Mouse (Mus musculus) midbrain, embryonic 14.5 days (tissue): ENCODE measurements around the gene Bcl2l14. TPM values are rescaled to one million over a fixed set of nuclear protein-coding genes. Genes with fewer than 3 reads are reported as not detected.

Experiments
- ATAC-seq: fragments of 200-750 bp; cut with Nextera tagmentation; 2 replicates; pipeline ENCODE4 v1.8.0; 2017; ENCODE audit warnings: moderate number of reproducible peaks, moderate library complexity; ENCODE audit not compliant: low FRiP score, low TSS enrichment
- DNase-seq: peaks from one replicate; pipeline ENCODE4 v3.0.0-alpha.2; 2015
- H3K27ac ChIP-seq: fragments of 300-500 bp; sonication (generic); replicated peaks from 2 replicates; pipeline ENCODE4 v1.5.1; 2014; ENCODE audit warnings: mild to moderate bottlenecking, low read depth, low read length, moderate library complexity
- H3K27me3 ChIP-seq: fragments of 300-500 bp; sonication (generic); 2 replicates; pipeline ENCODE4 v1.6.1; 2014; ENCODE audit warnings: low read length, control low read depth, mixed read lengths; ENCODE audit not compliant: control insufficient read depth, insufficient read depth
- H3K36me3 ChIP-seq: fragments of 300-500 bp; sonication (generic); 2 replicates; pipeline ENCODE4 v1.6.1; 2014; ENCODE audit warnings: low read length, control low read depth; ENCODE audit not compliant: control insufficient read depth, insufficient read depth
- H3K4me1 ChIP-seq: fragments of 300-500 bp; sonication (generic); 2 replicates; pipeline ENCODE4 v1.6.1; 2014; ENCODE audit warnings: mild to moderate bottlenecking, antibody characterized with exemption, low read length, control low read depth; ENCODE audit not compliant: control insufficient read depth, insufficient read depth
- H3K4me2 ChIP-seq: fragments of 300-500 bp; sonication (generic); 2 replicates; pipeline ENCODE4 v1.6.1; 2014; ENCODE audit warnings: mild to moderate bottlenecking, low read length, moderate library complexity
- H3K4me3 ChIP-seq: fragments of 300-500 bp; sonication (generic); replicated peaks from 2 replicates; pipeline ENCODE4 v1.5.1; 2014; ENCODE audit warnings: low read depth, low read length
- H3K9ac ChIP-seq: fragments of 300-500 bp; sonication (generic); replicated peaks from 2 replicates; pipeline ENCODE4 v1.6.1; 2014; ENCODE audit warnings: mild to moderate bottlenecking, low read length, moderate library complexity
- H3K9me3 ChIP-seq: fragments of 300-500 bp; sonication (generic); 2 replicates; pipeline ENCODE4 v1.6.1; 2016; ENCODE audit warnings: low read length, control low read depth, mixed read lengths; ENCODE audit not compliant: control insufficient read depth
- WGBS: fragments of 180-500 bp; shearing (Covaris S2); extraction: QIAGEN DNeasy Blood & Tissue Kit; methylation state at CpG from one replicate; pipeline ENCODE4 v1.1.7; 2014; 5-methylcytosine and 5-hydroxymethylcytosine counted together
- polyA plus RNA-seq: library from polyadenylated mRNA; unstranded; fragments of >200 nt; fragmentation: Nextera tagmentation; extraction: Ambion mirVana; gene quantifications from 2 replicates; pipeline ENCODE4 v1.2.1, GENCODE M21; 2014

The Bcl2l14 gene
- polyA plus RNA-seq, 1 experiment from 2014 or later = not detected

DNA sequence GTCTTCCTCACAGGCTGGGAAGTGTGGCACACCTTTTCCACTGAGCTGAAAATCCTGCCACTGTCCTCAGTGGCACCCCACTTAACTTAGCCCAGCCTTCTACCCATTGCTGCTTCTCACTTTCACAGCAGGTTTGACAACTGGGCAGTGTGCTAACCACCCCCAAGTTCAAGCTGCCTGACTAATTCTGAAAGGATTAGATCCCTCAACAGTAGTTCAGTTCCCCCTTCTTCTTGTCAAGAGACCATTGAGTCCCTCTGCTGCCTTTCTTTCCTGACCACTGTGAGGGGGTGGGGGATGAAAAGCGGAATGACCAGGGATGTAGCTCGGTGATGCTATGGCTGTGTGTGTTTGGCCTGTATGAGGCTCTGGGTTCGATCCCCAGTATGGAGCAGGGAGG lies 37.2 kb downstream of the Bcl2l14 start:
- WGBS = 84% methylated on average over 3 of the region's 3 CpGs
- H3K4me2 ChIP-seq = no peak overlapping the region
- DNase-seq = no peak
- no peaks in the 10 kb centered on the region for H3K27me3 ChIP-seq
- no peak overlapping the region for H3K4me3 ChIP-seq
- H3K9me3 ChIP-seq = no peaks in the 10 kb centered on the region
- no peak overlapping the region for H3K27ac ChIP-seq
- no peak overlapping the region for H3K9ac ChIP-seq
- H3K36me3 ChIP-seq = no peaks in the 10 kb centered on the region
- ATAC-seq = no peak
- no peaks in the 10 kb centered on the region for H3K4me1 ChIP-seq

GRCm38 (mm10) chr6:134434044-134434443 lies 37.9 kb downstream of the Bcl2l14 start:
- 71% methylated on average over 6 of the region's 6 CpGs for WGBS
- no peaks in the 10 kb centered on the region for H3K9me3 ChIP-seq
- no peak overlapping the region for H3K4me2 ChIP-seq
- H3K27me3 ChIP-seq = no peaks in the 10 kb centered on the region
- no peaks in the 10 kb centered on the region for H3K36me3 ChIP-seq
- no peak overlapping the region for H3K9ac ChIP-seq
- peaks cover 3% of the 10 kb centered on the region; the same call in 1 of the 2 replicates for H3K4me1 ChIP-seq
- no peak overlapping the region for H3K27ac ChIP-seq
- ATAC-seq (no peak), DNase-seq (no peak)
- H3K4me3 ChIP-seq = no peak overlapping the region

GRCm38 (mm10) chr6:134434866-134435390 lies 38.8 kb downstream of the Bcl2l14 start:
- H3K4me3 ChIP-seq = no peak overlapping the region
- H3K9ac ChIP-seq = no peak overlapping the region
- peaks cover 11% of the 10 kb centered on the region; the same call in 1 of the 2 replicates for H3K4me1 ChIP-seq
- ATAC-seq = no peak
- 85% methylated on average over 9 of the region's 9 CpGs for WGBS
- DNase-seq = no peak
- no peaks in the 10 kb centered on the region for H3K36me3 ChIP-seq
- no peaks in the 10 kb centered on the region for H3K27me3 ChIP-seq
- H3K9me3 ChIP-seq = no peaks in the 10 kb centered on the region
- H3K4me2 ChIP-seq = no peak overlapping the region
- no peak overlapping the region for H3K27ac ChIP-seq

DNA sequence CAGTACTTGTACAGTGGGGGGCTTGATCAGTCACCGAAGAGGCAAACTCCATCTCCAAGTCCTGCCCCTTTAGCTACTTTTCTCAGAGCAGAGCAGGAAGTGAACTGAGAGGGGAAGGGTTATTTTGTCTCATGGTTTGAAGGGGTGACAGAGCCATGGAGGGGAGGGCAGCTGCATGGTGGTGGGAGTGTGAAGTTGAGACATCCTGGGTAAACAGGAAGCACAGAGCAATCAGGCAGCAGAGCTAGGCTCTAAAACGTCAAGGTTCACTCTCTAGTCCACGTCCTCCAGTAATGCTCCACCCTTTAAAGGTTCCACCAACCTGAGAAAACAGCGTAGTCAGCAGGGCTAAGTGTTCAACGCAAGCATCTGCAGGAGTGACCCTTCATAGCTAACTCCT lies 40.8 kb downstream of the Bcl2l14 start:
- 84% methylated on average over 5 of the region's 5 CpGs for WGBS
- Histone ChIP-seq H3K27ac (no peak overlapping the region), H3K9me3 (no peaks in the 10 kb centered on the region), H3K9ac (no peak overlapping the region), H3K4me1 (peaks cover 12% of the 10 kb centered on the region; the same call in 1 of the 2 replicates), H3K4me3 (no peak overlapping the region), H3K4me2 (no peak overlapping the region), H3K36me3 (no peaks in the 10 kb centered on the region), H3K27me3 (no peaks in the 10 kb centered on the region)
- no peak for DNase-seq
- ATAC-seq = no peak

DNA sequence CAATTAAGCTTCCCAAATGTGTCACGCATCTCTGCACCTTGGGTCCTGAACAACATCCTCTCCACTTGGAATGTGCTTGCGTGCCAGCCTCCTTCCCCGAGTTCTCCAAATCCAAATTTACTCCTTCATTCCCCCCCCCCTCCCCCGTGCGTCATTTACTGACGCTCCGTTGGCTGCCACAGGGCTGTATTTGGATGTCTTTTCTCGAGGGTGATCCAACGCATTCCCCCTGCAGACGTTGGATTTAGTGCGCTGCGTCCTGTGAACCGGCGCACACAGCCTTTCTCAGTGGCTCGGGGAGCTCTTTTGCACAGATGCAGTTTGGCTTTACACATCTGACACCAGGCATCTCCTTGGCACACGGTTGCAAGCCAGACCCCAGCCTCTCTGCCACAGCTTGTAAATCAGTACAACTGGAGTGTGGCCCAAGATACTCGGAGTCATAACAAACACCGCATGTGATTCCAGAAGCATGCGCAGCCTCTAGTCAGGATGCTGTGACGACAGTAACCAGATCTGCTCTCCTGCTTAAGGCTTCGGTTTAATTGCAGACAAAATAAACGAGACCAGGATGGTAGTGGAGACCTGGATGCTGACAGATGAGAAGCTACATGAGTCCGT lies 43.4 kb downstream of the Bcl2l14 start:
- DNase-seq (peak; percentile 65), ATAC-seq (peak; percentile 49)
- H3K27ac ChIP-seq = peak overlapping the region; percentile 64
- no peaks in the 10 kb centered on the region for H3K9me3 ChIP-seq
- H3K9ac ChIP-seq = peak overlapping the region; percentile 43
- H3K27me3 ChIP-seq = no peaks in the 10 kb centered on the region
- peaks cover 12% of the 10 kb centered on the region; the same call in 1 of the 2 replicates for H3K4me1 ChIP-seq
- 13% methylated on average over 23 of the region's 23 CpGs for WGBS
- no peaks in the 10 kb centered on the region for H3K36me3 ChIP-seq
- H3K4me2 ChIP-seq = peak overlapping the region; percentile 60
- H3K4me3 ChIP-seq = peak overlapping the region; percentile 29

DNA sequence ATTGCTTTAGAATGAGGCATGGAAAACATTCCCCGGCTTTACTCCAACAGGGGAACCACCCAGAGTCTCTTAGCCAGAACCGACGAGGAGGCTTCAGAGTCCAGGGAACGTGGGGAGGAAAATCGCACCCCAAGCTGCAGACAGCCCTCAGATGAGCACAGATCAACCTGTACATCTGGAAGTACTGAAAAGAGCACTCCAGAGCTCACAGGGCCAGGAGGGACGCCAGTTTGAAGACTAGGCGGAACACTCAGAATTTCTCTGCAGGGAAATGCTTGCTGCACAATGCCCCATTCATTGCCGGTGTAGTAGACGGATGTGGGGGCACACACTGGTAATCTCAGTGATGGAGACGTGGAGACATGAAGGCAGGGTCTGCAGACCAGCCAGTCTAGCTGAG lies 43.9 kb downstream of the Bcl2l14 start:
- no peaks in the 10 kb centered on the region for H3K9me3 ChIP-seq
- no peaks in the 10 kb centered on the region for H3K27me3 ChIP-seq
- peak; percentile 24 for DNase-seq
- 0 out of 2 replicates have a peak, but pooled peaks have one; percentile 8 for ATAC-seq
- H3K4me2 ChIP-seq = peak overlapping the region; percentile 60
- H3K27ac ChIP-seq = peak overlapping the region; percentile 64
- WGBS = 26% methylated on average over 10 of the region's 10 CpGs
- peaks cover 12% of the 10 kb centered on the region; the same call in 1 of the 2 replicates for H3K4me1 ChIP-seq
- H3K36me3 ChIP-seq = peaks cover 3% of the 10 kb centered on the region; the same call in 1 of the 2 replicates
- H3K9ac ChIP-seq = peak overlapping the region; percentile 43; the same call in 1 of the 2 replicates
- peak overlapping the region; percentile 29; the same call in 1 of the 2 replicates for H3K4me3 ChIP-seq

DNA sequence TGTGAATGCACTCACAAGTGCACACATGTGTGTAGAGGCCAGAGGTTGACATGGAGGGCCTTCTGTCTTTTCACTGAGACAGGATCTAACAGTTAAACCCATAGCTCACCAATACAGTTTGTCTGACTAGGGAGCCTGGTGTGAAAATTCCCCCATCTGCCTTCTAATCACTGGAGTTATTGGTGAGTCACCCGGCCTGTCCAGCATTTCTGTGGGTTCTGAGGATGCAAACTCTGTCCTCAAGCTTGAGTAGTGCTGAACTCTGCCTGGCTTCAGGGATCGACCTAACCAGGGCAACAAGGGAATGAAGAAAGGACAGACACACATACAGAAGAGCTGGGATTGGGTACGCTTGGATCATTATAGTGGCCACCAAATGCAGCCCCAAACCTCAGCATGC lies 45.6 kb downstream of the Bcl2l14 start:
- 96% methylated on average over 3 of the region's 3 CpGs for WGBS
- no peak overlapping the region for H3K4me2 ChIP-seq
- H3K4me1 ChIP-seq = peaks cover 12% of the 10 kb centered on the region; the same call in 1 of the 2 replicates
- H3K9me3 ChIP-seq = no peaks in the 10 kb centered on the region
- H3K27me3 ChIP-seq = no peaks in the 10 kb centered on the region
- no peak overlapping the region for H3K9ac ChIP-seq
- DNase-seq (no peak), ATAC-seq (no peak)
- no peak overlapping the region for H3K27ac ChIP-seq
- H3K4me3 ChIP-seq = no peak overlapping the region
- H3K36me3 ChIP-seq = peaks cover 10% of the 10 kb centered on the region

DNA sequence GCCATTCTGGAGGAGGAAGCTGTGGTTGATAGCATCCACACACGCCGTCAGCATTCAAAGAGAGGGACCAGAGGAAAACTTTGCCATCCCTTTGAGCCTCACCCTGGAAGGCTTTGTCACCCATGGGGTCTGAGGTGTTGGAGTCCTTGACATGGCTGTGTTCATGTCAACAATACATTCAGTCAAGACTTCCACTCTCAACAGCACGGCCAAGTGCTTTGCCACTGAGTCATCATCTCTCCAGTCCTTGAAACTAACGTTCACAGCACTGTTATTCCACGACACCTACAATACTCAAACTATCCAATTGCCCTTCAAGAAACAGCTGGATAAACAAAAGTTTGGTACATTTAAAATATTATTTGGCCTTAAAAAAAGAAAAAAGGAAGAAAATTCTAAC lies 46.1 kb downstream of the Bcl2l14 start:
- Histone ChIP-seq H3K36me3 (peaks cover 10% of the 10 kb centered on the region), H3K27me3 (no peaks in the 10 kb centered on the region), H3K9me3 (no peaks in the 10 kb centered on the region), H3K4me2 (no peak overlapping the region), H3K27ac (no peak overlapping the region), H3K4me1 (peaks cover 12% of the 10 kb centered on the region; the same call in 1 of the 2 replicates), H3K9ac (no peak overlapping the region), H3K4me3 (no peak overlapping the region)
- 92% methylated on average over 5 of the region's 5 CpGs for WGBS
- no peak for DNase-seq
- no peak for ATAC-seq
